Mouse (Mus musculus) embryo, embryonic 10 days (tissue): ENCODE measurements around the gene Mrgprd.

Experiments
- DNase-seq: peaks from one replicate; pipeline ENCODE4 v3.0.0-alpha.2; 2015; ENCODE audit warnings: low spot score

The Mrgprd gene

DNA sequence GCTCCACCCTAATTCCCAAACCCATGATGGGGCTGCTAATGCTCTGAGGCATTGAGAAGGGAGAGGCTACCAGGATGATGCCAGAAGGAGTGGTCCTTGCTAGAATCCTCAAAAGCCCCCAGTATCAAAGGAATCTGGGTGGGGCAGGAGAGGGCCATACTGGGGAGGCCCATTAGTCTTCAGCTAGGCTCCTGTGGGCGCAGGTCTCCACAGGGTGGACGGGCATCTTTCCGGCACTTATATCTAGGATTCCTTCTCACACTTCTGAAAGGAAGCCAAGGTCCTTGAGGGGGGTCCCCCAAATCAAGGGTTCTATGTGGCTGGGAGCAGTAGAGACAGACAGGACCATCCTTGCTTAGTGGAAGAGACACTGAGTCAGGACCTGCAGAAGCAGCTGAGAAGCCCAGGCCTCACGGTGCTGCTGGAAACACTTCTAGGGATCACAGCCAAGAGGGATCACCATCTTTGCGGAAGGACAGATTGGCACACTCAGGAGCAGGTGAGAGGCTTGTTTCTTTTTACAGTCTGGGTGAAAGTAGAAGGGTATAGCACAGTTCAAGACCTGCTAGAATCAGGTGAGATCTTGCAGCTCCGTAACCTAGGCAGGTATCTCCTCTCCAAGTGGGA is at the start of gene Mrgprd:
Gene Mrgprd, plus strand, starts transcription at position 51 of the 627 bp plus-strand sequence.
- DNase-seq: no peak

DNA sequence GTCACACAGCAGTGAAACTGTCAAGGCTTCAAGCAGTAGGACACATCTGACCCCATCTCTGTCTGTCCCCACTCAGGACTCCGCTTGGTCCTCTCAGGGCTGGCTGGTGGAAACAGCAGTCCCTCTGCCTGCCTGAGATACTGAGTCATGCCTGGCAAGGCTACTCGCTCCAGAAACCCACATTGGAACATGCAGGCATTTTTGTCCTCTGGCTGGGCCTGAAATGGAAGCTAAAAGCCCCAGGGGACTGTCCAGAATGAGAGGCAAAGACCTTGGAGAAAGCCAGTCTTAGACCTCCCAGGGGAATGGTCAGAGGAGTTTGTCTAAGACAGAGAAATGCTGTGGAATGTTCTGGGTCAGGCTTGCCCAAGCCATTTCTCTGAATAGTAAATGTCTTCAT is 48.6 kb upstream of the Mrgprd start:
- DNase-seq: no peak

DNA sequence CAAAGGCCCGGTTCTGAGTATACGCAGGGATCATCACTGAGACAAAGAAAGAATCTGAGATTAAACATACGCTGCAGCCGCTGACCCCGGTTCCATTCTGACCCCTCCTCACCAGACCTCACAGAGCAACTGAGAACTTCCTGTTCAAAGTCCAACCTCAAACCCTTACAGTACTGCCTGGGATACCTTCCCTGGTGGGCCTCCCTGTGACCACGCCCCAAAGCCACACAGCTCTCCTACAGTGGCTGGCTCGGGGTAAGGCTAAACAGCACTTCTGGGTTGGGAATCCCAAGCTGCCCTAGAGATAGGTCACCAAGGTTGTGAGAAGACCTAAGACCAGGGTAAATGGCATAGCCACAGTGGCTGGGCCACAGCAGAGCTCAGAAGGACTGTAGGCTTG is 45.7 kb upstream of the Mrgprd start:
- DNase-seq: no peak

DNA sequence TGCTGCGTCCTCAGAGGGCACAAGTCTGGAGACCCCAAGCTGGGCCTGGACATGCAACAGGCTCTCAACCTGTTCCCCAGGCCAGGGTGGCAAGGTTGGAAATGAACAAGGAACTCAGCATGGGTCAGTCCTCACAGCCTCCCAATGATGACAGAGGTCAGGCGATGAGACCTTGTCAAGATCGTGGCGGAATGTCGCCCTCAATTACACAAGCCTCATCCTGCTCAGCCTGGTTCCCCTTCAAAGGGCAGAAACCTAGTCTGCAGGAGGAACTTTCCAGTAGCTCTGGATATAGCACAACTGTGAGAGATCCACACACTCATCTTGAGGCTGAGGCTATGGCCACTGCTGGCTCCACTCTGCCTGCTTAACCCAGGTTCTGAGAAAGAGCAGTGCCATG is 43.7 kb upstream of the Mrgprd start:
- DNase-seq: no peak

DNA sequence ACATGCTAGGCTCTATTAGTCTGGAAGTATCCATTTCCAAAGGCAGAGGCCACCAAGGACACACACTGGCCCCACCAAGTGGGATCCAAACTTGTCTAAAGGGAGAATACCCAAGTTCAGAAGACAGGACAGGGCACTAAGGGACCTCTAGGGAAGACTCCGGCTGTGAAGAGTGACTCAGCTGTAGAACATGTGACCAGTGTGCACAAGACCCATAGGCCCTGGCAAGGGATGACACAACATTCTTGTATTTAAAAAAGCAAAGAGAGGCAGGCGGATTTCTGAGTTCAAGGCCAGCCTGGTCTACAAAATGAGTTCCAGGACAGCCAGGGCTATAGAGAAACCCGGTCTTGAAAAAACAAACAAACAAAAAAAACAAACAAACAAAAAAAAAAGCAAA is 39.1 kb upstream of the Mrgprd start:
- DNase-seq: no peak

DNA sequence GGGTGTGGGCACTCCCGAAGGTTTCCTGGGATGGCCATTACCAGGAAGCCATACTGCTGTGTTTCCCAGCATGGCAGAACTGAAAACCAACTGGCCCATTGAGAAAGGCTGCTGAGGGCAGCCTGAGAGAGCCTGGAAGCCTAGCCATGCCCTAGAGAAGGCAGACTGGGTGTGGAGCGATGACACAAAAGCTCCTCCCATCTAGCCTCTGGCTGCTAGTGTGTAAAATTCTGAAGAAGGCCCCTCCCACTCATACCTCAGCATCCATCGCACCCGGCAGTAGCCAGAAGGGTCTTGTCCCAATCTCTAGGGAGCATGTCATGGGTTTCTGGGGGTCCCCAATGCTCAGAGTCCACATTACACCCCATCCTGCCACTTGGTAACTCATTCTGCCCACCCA is 33.2 kb upstream of the Mrgprd start:
- no peak for DNase-seq

DNA sequence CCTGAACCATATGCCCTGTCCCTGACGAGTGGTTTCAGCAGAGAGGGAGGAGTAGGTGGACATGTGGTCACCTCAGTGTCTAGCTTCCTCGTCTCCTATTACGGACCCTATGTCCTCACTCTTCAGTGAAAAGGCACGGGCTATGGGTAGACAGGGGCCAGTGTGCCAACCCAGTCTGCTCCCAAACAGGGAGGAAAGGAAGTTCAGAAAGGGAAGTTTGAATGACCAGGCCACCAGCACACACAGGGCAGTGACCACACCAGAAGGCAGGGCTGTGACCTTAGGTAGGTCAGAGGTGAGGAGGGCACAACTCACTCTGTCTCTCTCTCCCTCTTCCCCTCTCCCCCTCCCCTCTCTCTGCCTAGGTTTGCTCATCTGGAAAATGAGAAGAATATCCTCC is 31.6 kb upstream of the Mrgprd start:
- peak; percentile 72 for DNase-seq

DNA sequence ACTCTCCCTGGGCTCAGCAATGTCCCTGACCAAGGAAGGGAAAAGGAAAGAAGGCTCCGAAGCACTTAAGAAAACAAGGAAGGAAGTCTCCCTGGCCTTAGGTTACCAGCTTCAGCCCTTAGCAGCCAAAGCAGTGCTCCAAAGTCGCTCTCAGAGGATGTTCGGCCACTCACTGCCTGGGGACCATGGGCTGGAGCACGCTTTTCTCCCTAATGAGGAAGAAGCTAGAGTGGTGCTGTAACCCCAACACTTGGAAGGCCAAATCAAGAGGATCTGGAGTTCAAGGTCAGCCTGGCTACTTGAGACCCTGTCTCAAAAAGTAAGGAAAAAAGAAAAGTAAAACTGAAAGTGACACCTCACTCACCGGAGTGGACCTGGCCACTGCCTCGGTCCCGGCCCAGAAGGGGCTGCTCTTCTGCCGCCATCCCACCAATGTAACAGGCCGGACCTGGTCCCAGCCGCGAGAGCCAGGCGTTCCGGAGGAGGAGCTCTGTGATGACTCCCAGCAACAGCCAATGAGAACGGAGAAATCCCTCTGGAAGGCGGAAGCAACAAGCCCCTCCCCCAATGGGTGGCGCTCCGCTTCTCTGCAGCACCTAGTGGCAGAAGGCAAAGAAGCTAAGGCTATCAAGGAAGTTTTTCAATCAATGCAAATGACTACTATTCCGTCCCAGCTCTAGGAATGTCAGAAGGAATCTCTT is 31.0 kb upstream of the Mrgprd start, which contains the start of gene Tpcn2:
Gene Tpcn2, minus strand, starts transcription at position 525 of the 701 bp plus-strand sequence.
- peak; percentile 97 for DNase-seq

DNA sequence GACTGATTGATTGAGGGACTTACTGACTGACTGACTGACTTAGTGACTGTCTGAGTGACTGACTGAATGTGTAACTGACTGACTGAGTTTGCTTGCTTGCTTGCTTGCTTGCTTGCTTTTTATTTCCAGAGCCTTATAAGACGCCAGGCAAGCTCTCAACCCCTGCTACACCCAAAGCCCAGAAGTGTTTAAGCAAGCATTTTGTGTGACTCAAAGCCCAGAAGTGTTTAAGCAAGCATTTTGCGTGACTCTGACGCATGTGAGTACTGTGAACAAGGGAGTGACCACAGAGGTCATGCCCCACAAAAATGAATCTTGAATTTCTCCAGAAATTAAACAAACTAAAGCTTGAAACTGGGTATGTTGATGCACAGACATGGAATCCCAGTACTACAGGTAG is 30.3 kb upstream of the Mrgprd start:
- no peak for DNase-seq

DNA sequence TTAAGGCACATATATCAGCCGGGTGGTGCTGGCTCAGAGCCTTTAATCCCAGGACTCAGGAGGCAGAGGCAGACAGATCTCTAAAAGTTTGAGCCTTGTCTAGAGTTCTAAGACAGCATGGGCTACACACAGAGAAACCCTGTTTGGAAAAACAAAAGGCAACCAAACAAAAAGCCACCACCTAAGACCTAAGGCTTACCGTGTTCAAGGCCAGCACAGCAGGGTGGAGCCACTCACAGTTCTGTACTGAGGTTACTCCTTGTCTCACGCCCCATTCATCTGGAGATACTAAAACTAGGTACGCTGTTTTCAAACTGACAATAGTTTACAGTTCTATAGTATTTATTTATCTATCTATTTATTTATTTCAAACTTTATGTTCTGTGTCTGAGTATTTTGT is 29.2 kb upstream of the Mrgprd start:
- no peak for DNase-seq

DNA sequence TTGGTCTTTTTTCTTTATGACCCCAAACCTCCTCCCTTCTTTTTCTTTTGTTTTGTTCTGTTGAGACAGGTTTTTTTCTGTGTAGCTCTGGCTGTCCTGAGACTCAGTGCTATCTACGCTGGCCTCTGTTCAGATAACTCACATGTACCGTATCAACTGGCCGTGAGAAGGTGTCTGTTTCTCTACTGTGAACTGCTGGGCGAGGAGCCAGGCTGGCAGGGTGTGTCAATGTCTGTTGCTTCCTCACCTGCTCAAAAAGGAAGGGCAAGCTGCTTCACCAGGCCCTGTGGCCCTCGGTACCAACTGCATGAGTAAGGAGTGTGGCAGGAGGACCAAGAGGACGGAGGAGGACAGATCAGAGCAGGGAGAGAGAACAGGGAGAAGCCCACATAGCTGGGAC is 27.2 kb upstream of the Mrgprd start:
- no peak for DNase-seq

DNA sequence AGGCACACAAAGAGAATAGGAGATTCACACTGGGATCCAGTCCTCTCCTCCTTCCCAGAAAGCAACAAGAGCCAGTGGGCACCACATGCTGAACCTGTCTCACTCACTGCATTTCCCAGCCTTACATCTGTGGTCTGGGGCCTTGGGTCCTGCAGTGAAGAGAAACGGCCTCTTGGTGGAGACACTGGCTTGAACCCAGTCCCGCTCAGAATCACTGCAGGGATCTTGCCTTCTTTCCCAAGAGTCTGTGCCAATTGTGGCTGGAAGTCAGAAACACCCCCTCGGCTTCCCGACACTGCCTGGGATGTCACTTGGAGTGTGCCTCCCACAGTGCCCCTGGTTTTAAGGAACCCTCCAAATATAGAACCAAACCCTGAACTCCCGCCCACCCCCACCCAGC is 25.3 kb upstream of the Mrgprd start:
- peak; percentile 77 for DNase-seq

DNA sequence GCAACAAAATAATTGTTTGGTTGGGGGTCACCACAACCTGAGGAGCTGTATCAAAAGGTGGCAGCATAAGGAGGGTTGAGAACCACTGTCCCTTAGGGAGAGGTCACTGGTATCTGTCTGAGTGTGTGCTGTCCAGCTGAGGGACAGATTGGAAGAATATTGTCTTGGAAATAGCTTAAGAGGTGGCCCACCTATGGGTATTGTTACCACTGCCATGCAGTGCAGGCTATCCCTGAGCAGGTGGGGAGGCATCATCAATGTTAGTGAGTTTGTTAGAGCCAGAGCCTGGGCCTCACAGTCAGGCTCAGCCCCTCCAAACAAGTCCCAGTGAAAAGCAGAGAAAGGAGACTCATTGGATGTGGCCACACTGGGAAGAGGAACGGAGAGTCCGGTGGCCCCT is 22.8 kb upstream of the Mrgprd start:
- DNase-seq: no peak

DNA sequence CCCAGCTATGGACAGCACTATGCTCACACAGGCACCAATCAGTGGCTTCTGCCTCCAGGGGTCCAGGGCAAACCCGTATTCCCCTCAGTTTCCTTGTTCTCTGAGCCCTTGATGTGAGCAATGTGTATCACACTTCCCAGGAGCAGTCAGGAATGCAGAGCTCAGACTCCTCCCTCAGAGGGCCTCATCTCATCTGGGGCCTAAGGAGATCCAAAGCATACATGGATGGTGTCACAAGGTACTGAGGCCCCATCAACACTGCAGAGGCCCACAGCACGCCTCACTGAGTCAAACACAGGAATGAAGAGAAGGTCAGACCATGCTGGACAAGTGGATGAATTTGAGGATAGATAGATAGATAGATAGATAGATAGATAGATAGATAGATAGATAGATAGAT is 21.9 kb upstream of the Mrgprd start:
- no peak for DNase-seq

DNA sequence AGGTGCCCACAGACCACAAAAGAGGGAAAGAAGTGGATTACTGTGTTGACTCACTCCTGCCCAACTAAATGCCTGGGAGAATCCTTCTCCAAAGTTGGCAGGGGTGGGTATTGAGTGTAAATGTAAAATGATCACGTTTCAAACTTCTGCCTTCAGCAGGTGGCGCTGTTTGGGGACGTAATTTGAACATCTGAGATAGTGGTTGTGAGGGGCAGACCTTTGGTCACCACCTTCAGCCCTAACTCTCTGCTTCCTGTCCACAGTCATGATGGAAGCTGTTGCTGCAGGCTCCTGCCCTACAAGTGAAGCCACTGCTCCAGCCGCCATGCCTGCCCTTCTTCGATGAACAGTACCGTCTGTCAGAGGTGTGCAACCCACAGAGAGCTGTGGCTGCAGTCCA is 20.8 kb upstream of the Mrgprd start:
- peak; percentile 49 for DNase-seq

DNA sequence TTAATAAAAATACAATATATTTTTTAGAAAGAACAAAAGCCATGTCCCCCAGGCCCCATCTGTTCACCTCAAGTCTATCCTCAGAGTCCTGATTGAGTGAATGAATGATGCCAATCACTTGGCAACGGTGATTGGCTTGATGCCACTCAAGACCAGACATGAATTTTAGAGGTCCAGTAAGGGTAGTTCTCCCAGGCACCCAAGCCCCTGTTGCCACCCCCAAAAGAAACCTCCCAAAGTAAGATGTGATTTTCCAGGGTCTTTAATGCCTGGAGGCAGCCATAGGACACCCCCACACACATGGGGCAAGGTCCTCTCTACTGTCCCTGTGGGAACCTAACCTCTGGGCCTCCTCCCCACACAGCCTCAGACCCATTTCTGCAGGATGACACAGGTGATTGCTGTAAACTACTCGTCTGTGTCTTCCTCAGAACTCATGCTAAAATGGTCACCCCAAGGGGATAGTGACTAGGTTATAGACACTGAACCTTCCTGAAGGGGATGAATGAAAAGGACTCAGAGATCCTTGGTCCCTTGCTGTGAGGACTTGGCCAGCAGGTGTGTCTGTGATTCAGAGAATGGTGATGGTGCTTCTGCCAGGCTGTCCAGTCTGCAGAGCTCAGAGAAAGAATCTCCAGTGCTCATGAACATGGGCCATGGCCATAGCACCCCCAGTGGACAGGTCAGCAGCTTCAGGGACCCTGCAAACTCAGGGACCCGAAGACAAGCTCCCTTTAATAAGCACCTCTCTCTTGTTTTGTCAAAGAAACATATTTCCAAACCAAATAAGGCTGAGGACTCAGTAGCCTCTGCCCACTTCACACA is 15.8 kb upstream of the Mrgprd start:
- DNase-seq: no peak

DNA sequence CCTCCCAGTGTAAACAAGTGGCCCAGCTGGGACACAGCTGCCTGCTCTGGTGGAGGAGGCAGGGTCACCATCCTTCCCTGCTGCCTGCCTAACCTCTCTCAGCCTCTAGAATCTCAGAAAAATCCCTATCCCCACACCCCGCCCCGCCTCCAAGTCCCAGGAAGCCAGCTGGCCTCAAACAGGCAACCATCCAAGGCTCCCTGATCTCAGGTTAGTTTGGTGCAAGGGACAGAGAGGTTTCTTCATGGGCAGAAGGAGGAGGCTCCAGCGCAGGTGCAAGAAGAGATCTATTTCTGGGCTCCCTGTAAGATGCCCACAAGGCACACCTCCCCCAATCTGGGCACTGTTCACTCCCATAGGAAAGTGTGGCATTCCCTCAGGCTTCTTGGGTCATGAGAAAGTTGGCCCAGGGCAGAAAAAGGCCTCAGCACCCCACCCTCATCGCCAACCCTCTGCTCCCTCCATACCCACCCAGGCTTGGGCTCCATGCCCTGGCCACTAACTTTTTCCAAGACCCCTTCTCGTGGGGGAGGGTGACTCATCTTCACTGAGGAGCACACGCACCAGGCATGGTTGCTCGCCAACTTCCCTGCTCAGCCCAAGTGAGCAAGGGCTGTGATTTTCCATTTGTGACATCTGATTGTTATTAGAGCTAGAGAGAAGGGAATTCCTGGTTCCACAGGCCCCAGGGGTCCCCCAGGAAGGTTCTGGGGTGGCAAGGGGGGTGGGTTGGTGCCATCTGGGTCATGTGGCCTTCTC is 14.9 kb upstream of the Mrgprd start:
- DNase-seq: peak; percentile 42

DNA sequence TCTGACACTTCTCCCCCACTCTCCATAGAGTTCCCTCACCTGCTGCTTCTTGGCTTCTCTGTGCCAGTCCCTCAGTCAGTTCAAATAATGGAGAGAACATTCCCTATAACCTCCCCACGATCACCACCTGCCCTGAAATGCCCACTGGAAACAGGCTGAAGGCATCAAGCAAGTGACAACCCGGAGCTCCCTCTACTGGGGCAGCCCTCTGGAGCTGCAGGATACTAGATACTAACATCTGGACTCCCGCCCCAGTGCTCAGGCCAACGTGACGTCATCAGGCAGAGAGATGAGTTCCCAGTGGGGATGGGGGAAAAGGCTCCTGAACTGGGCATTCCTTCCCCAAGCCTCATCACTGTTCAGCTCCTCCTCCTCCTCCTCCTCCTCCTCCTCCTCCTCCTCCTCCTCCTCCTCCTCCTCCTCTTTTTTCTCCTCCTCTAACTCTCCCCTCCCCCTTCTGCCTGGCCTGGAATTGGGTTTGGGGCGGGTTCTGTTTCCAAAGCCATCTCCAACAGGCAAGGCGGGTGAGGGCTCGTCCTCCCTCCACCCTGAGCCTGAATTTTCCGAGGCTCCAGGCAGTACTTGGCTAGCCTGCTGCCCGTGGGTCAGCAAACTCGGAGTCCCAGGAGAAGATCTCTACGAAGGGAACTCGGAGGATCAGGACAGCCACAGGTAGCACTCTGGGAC is 14.2 kb upstream of the Mrgprd start, which contains the start of gene Mrgprf:
Gene Mrgprf, plus strand, starts transcription at position 508 of the 687 bp plus-strand sequence.
- DNase-seq: peak; percentile 29

DNA sequence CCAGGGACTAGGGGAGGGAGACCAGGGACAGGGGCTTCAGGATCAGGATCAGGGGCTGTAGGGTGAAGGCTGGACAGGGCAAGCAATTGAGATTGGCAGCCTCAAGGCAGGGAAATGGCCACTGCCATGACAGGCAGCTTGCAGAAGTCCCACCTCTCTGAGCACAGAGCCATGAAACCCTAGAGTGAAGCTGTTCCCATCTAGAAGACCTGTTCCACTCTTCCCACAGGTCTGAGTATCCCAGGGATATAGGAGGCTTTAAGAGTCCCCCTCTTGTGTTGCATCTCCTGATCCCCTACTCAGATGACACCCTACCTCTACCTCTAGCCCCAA is 13.7 kb upstream of the Mrgprd start:
- DNase-seq: no peak

DNA sequence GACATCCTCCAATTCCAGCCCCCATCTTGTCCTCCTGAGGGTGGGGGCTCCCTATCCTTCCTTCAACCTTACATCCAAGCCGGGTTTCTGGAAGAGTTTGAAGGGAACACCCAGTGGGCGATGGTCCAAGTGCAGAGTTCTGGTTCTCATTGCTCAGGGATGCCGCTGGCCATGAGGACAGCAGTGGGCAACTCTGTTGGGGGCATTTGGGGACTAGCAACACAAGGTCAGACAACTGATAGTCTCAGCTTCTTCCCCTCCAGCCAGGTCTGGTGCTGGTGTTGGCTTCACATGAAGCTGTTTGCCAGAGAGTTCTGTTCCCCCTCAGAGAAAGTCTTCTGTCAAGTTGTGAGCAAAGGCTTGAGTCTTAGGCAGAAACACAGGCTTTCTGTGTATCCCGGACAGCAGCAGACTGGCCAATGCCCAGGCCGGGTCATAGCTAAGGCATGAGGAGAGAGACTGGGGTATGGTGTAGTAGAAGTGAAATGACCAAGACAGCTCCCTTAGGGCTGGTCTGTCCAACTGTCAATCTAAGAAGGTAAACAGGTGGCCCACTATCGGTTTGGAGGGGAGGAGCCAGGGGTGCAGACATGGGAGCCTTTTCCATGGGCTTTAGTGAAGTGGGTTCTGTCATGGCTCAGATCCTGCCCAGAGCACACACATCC is 13.2 kb upstream of the Mrgprd start:
- DNase-seq: no peak
